ENCODE assay signal across 9 mouse cellular contexts in the genomic region with DNA sequence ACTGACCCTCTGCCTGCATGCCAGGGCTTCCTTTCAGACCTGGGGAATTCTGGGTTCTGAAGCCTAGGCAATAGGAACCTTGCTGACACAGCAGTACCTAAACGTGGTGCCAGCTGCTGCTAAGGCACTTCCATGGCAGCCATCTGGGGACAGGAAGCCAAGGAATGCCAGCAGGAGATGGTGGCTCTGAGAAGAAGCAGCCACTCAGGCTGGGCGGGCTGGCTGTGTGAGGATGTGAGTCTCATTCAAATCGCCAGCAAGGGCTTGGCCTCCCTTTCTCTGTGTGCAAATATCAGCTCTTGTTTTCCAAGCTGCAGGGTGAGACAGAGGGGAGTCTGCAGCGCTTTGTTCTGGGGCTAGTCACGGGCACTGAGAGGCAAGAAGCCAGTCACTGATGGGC.
A peak's percentile ranks its signal among the peaks of the same experiment; 100 is the strongest.
DNase-seq lines count a peak whose midpoint lies in the region; ATAC-seq and TF ChIP-seq lines count a peak whose summit lies in the region.
"Had no signal": no experiment of that assay in that cellular context is flagged by ENCODE, and none has a peak within 500 bp of the region (broad histone marks: within the 10 kb centered on the region; RNA-seq: fewer than 3 reads in every experiment).

No protein-coding gene starts in this region.

- H3K27ac ChIP-seq in bone marrow macrophage, adult 2 months (ENCODE audit: insufficient read depth, low read depth, low read length) = peak overlapping the region; percentile 14; the same call in 1 of the 2 replicates
- peak overlapping the region; percentile 45 for H3K27ac ChIP-seq in forebrain, embryonic 13.5 days
- peak overlapping the region; percentile 40; the same call in 1 of the 2 replicates for H3K27ac ChIP-seq in neural tube, embryonic 14.5 days (ENCODE audit: low read depth, low read length)
- H3K27ac ChIP-seq in liver, embryonic 11.5 days (ENCODE audit: low read depth, low read length) = no peak overlapping the region

- ATAC-seq in forebrain, embryonic 13.5 days = no peak
- peak; percentile 74; the same call in 1 of the 2 replicates for ATAC-seq in neural tube, embryonic 14.5 days (ENCODE audit: low read depth)
- no peak for ATAC-seq in megakaryocyte-erythroid progenitor cell, adult 5-6 weeks (replicated peaks; ENCODE audit: low FRiP score, low TSS enrichment, poor library complexity, severe bottlenecking)
- no peak for ATAC-seq in granulocyte monocyte progenitor cell, adult 5-6 weeks (replicated peaks; ENCODE audit: poor library complexity, severe bottlenecking)
- ATAC-seq in liver, embryonic 11.5 days (replicated peaks; ENCODE audit: low FRiP score) = no peak
- ATAC-seq: Patski had no signal

- H3K9me3 ChIP-seq in forebrain, embryonic 13.5 days (replicated peaks) = peaks cover 14% of the 10 kb centered on the region
- peaks cover 4% of the 10 kb centered on the region for H3K9me3 ChIP-seq in neural tube, embryonic 14.5 days (ENCODE audit: control insufficient read depth, low read length)
- no peaks in the 10 kb centered on the region for H3K9me3 ChIP-seq in liver, embryonic 11.5 days (ENCODE audit: control insufficient read depth, low read length)

- H3K4me1 ChIP-seq in bone marrow macrophage, adult 2 months (ENCODE audit: control insufficient read depth, insufficient read depth, low read length) = peaks cover 24% of the 10 kb centered on the region
- H3K4me1 ChIP-seq in forebrain, embryonic 13.5 days = peaks cover 4% of the 10 kb centered on the region; the same call in 1 of the 2 replicates
- H3K4me1 ChIP-seq in neural tube, embryonic 14.5 days (ENCODE audit: control insufficient read depth, insufficient read depth, low read length) = no peaks in the 10 kb centered on the region
- no peaks in the 10 kb centered on the region for H3K4me1 ChIP-seq in liver, embryonic 11.5 days (replicated peaks; ENCODE audit: control insufficient read depth, insufficient read depth, low read length)

- peak; percentile 37 to 48 for DNase-seq in layer of hippocampus, postnatal 10 days (ENCODE audit: low spot score in 2 of 2)
- no peak for DNase-seq in liver, embryonic 11.5 days (ENCODE audit: low spot score)
- no peak for DNase-seq in thymus, adult 18-20 months

- no peak overlapping the region for H3K9ac ChIP-seq in forebrain, embryonic 13.5 days
- H3K9ac ChIP-seq in neural tube, embryonic 14.5 days (replicated peaks; ENCODE audit: low read depth, low read length) = no peak overlapping the region
- H3K9ac ChIP-seq in liver, embryonic 11.5 days (ENCODE audit: low read depth, low read length) = no peak overlapping the region

- TF ChIP-seq CTCF in bone marrow macrophage, adult 2 months (IDR thresholded peaks at IDR 0.05; ENCODE audit: low read depth, low read length) = no peak

- TF ChIP-seq POLR2A in bone marrow macrophage, adult 2 months (IDR thresholded peaks at IDR 0.05; ENCODE audit: borderline replicate concordance, low read depth, low read length) = no peak

- 21% methylated on average over 5 of the region's 5 CpGs for WGBS in forebrain, embryonic 13.5 days
- 15% methylated on average over 5 of the region's 5 CpGs for whole genome bisulfite sequencing in neural tube, embryonic 14.5 days
- 27% methylated on average over 5 of the region's 5 CpGs for WGBS in liver, embryonic 11.5 days

- no peak overlapping the region for H3K4me2 ChIP-seq in forebrain, embryonic 13.5 days
- no peak overlapping the region for H3K4me2 ChIP-seq in neural tube, embryonic 14.5 days (ENCODE audit: low read depth, low read length)
- no peak overlapping the region for H3K4me2 ChIP-seq in liver, embryonic 11.5 days

- no peaks in the 10 kb centered on the region for H3K27me3 ChIP-seq in forebrain, embryonic 13.5 days
- H3K27me3 ChIP-seq in neural tube, embryonic 14.5 days (ENCODE audit: control insufficient read depth, insufficient read depth, low read length) = no peaks in the 10 kb centered on the region
- H3K27me3 ChIP-seq in liver, embryonic 11.5 days (replicated peaks; ENCODE audit: control insufficient read depth, insufficient read depth, low read length) = no peaks in the 10 kb centered on the region
- H3K27me3 ChIP-seq: Patski had no signal

- peaks cover 32% of the 10 kb centered on the region for H3K36me3 ChIP-seq in forebrain, embryonic 13.5 days (ENCODE audit: poor library complexity, severe bottlenecking)
- peaks cover 17% of the 10 kb centered on the region for H3K36me3 ChIP-seq in neural tube, embryonic 14.5 days (ENCODE audit: control insufficient read depth, insufficient read depth, low read length)
- H3K36me3 ChIP-seq in liver, embryonic 11.5 days (ENCODE audit: control insufficient read depth, insufficient read depth, low read length) = no peaks in the 10 kb centered on the region

- H3K4me3 ChIP-seq in bone marrow macrophage, adult 2 months (ENCODE audit: insufficient read depth, low read length) = no peak overlapping the region
- no peak overlapping the region for H3K4me3 ChIP-seq in forebrain, embryonic 13.5 days
- H3K4me3 ChIP-seq in neural tube, embryonic 14.5 days (ENCODE audit: low read depth, low read length) = no peak overlapping the region
- no peak overlapping the region for H3K4me3 ChIP-seq in liver, embryonic 11.5 days (ENCODE audit: low read depth, low read length)

Comparison
In these comparisons a context has a peak if more than half of its experiments do, and no peak if none do; other contexts are left out.
1. DNase-seq: peak in layer of hippocampus, postnatal 10 days (2 of 2); none in liver, embryonic 11.5 days (single experiment) and thymus, adult 18-20 months (0 of 2).